Mouse (Mus musculus) naive thymus-derived CD4-positive, alpha-beta T cell, adult 2 months (primary cell): ENCODE results near the gene Dnmt3a.

Experiments
- DNase-seq: peaks from one replicate; pipeline ENCODE4 v3.0.0-alpha.2; 2011; ENCODE audit warnings: low read depth

Gene Dnmt3a

GRCm38 (mm10) chr12:3805852-3806251 lies at the start of gene Dnmt3a:
TSS of gene Dnmt3a (plus strand) at chr12:3806007.
- DNase-seq, result peak; percentile 25

- no peak for DNase-seq
These were observed 49.6 kb upstream of the Dnmt3a start for GRCm38 (mm10) chr12:3756216-3756615.

- DNase-seq, result no peak
These were observed 47.7 kb upstream of the Dnmt3a start for GRCm38 (mm10) chr12:3758127-3758526.

GRCm38 (mm10) chr12:3759419-3759818 lies 46.4 kb upstream of the Dnmt3a start:
- peak; percentile 44 for DNase-seq

- no peak for DNase-seq
These were observed 44.8 kb upstream of the Dnmt3a start for GRCm38 (mm10) chr12:3760876-3761590.

- no peak for DNase-seq
These were observed 44.1 kb upstream of the Dnmt3a start for GRCm38 (mm10) chr12:3761591-3762295.

- no peak for DNase-seq
These were observed 41.5 kb upstream of the Dnmt3a start for GRCm38 (mm10) chr12:3764191-3764804.

GRCm38 (mm10) chr12:3767360-3767759 lies 38.4 kb upstream of the Dnmt3a start:
- DNase-seq, result no peak

GRCm38 (mm10) chr12:3768391-3768790 lies 37.4 kb upstream of the Dnmt3a start:
- DNase-seq, result no peak

GRCm38 (mm10) chr12:3770546-3770945 lies 35.3 kb upstream of the Dnmt3a start:
- no peak for DNase-seq

- DNase-seq, result no peak
These were observed 34.7 kb upstream of the Dnmt3a start for GRCm38 (mm10) chr12:3771080-3771479.

- no peak for DNase-seq
These were observed 32.2 kb upstream of the Dnmt3a start for GRCm38 (mm10) chr12:3773643-3774042.

GRCm38 (mm10) chr12:3776015-3776414 lies 29.8 kb upstream of the Dnmt3a start:
- DNase-seq, result no peak

- no peak for DNase-seq
These were observed 28.1 kb upstream of the Dnmt3a start for GRCm38 (mm10) chr12:3777682-3778081.

GRCm38 (mm10) chr12:3778286-3778685 lies 27.5 kb upstream of the Dnmt3a start:
- DNase-seq, result no peak

- peak; percentile 25 for DNase-seq
These were observed 26.2 kb upstream of the Dnmt3a start for GRCm38 (mm10) chr12:3779639-3780038.

GRCm38 (mm10) chr12:3780405-3780891 lies 25.4 kb upstream of the Dnmt3a start:
- DNase-seq, result peak; percentile 58

- no peak for DNase-seq
These were observed 24.8 kb upstream of the Dnmt3a start for GRCm38 (mm10) chr12:3780931-3781471.

- DNase-seq, result peak; percentile 89
These were observed 24.3 kb upstream of the Dnmt3a start for GRCm38 (mm10) chr12:3781482-3781881.

GRCm38 (mm10) chr12:3783196-3783825 lies 22.5 kb upstream of the Dnmt3a start:
- no peak for DNase-seq

- DNase-seq, result no peak
These were observed 21.5 kb upstream of the Dnmt3a start for GRCm38 (mm10) chr12:3784258-3784657.

- DNase-seq, result no peak
These were observed 21.1 kb upstream of the Dnmt3a start for GRCm38 (mm10) chr12:3784729-3785128.
